Mouse (Mus musculus) liver, postnatal 0 days (tissue): ENCODE results near the gene Dhx32.

Experiments
- CTCF ChIP-seq: sonication (generic); IDR thresholded peaks from 2 replicates; pipeline ENCODE4 v1.5.1; 2016; ENCODE audit warnings: antibody characterized with exemption, low read depth
- EP300 ChIP-seq: IDR thresholded peaks from 2 replicates; pipeline ENCODE4 v1.6.1; 2016; ENCODE audit warnings: antibody characterized with exemption, low read depth, mild to moderate bottlenecking

DNA sequence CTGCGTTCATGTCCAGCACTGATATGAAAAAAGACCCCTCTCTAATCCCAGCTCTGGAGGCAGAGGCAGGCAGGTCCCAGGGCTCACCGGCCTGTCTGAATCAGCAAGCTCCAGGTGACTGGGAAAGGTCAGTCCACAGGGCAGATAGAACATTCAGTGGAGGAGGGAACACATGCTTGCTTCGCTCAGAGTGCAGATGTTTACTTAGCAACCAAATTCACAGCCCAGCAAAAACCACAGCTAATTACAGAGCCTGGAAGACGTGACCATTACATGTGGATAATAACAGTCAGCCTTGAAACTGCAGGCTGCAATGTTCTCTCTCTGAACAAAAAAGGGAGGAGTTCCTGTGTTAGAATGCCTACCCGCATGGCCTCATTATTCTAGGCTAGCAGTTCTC is 31.9 kb downstream of the Dhx32 start:
- TF ChIP-seq CTCF (no peak), EP300 (no peak)
